Mouse (Mus musculus): ENCODE measurements at regions not wholly inside any gene's neighbourhood (a gene's known extent, or its start where the extent isn't known, plus 50 kb on each side); places are given as distances from the start of the nearest gene placed in this dataset.

DNA sequence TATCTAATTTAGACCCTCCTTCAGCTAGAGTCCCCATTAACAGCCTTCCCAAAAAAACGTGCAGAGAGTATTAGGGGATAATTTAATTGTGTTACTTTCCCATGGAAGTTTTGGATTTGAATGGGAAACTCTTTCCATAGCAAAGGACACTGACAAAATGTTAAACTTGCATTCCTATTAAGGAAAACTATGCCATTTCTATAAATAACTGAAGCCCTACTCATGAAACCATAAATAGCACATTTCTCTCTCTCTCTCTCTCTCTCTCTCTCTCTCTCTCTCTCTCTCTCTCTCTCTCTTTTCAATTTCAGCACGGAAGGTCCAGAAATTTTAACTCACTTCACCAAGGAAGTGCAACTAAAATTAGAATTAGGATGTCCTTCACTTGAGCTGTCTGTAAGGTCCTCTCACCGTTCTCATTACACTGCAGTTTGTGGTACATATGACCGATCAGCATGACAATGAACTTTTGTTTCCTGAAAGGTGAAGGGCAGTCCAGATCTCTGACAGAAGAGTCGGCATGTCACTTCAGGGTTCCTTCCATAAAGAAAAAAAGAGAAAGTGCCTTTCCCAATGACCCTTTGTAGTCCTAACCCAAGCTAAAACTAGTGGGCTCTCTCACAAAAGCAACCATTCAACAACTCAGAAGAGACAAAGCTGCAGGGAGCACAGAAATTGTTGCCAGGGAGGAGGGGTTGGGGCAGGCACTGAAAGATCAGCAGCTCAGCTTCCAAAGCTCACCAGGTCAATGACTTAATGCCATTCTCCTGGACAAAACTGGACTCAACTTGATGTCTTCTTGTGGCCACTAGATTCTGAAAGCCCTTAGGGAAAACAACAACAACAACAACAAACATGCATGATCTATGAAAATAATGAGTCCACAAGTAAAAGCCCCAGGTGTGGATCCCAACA, 696.9 kb downstream of the Diaph3 start:
- no peak for DNase-seq (ENCODE audit: low read depth, low spot score)

DNA sequence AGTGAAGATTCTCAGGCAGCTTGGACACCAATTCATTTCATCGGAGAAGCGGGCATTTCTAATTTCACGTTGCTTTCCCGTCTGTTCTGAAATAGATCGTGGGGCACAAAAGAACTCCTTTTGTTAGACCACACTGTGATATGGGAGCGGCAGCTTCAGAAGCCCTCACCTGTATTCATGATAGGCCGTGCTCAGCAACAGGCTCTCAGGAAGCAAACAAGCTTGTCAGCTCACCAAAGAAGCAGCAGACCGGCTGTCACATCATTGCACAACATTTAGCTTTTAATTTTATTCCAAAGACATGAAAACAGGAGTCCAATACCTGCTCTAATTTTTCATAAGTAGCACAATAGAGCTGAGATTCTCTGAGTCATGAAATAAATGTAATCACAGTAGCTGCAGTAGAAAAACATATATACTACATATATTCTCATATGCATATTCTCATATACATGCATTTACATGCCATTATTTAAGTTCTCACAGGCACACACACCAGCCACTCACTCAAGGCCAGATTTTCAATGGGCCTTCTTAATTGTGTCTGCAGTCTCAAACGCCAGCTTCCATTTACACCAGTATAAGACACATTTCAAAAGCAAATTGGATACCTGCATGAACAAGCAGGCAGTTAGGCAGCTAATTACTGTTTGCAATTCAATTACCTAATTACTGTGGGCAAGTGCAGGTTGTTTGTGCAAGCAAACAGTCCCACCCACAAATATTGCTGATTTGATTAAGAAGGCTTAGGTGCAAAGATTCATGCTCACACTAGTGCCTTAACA, 698.9 kb downstream of the Diaph3 start:
- no peak for DNase-seq (ENCODE audit: low read depth, low spot score)

DNA sequence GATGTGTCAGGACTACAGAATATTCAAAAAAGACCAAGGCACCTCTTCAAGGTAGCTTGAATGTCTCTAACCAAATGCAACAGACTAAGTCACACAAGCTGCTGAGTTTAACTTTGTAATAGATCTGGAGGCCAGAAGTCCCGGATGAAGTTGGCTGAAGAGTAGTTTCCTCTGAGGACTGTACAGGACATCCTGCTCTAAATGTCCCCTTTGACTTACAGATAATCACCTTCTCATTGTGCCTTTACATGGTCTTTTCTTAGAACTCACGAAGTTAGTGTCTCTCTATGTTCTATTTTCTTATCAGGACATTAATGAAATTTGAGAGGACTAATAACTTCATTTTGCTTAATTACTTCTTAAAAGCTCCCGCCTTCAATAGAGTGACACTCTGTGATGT, 703.7 kb downstream of the Diaph3 start:
- no peak for DNase-seq (ENCODE audit: low read depth, low spot score)

DNA sequence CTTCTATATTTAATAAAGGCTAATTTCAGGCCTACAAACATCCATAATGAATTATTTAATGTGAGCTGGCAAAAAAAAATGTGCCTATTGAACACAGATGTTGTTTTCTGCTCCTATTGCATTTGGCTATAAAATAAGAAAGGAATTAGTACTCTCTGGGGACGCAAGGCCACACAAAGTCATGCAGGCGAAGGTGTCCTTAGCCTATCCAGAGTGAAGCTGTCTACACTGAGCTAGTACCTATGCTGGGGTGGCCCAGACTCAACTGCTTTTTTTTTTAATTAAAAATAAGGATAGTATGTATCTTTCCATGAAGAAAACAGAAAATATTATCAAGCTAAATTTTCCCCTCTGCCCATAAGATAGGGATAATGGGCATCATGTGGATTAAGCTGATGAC, 705.7 kb downstream of the Diaph3 start:
- DNase-seq (ENCODE audit: low read depth, low spot score), result no peak

DNA sequence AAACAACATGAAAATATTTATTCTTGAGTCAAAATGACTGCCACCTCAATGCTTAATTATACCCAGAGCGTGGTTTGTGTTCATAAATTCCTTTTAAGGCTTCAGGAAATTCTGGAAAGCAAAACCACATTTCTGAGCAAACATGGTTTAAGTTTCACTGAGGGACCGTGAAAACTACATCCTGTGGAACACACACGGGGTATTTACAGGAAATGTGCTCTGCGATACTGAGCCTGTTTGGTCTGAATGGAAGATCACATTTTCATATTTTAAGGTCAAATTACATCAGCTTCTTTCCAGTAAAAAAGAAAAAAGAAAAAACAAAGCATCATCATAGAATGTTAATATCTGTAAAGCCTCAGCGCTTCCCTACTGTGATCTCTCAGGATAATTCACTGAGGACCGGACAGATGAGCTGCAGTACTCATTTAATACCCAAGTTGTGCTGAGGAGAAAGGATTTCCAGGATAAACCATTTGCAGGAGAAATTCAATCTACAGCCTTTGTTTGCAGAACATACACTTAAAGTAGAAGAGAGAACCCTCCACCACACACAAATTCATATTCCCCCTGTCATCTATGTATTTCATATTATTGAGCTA, 709.7 kb downstream of the Diaph3 start:
- no peak for DNase-seq (ENCODE audit: low read depth, low spot score)

DNA sequence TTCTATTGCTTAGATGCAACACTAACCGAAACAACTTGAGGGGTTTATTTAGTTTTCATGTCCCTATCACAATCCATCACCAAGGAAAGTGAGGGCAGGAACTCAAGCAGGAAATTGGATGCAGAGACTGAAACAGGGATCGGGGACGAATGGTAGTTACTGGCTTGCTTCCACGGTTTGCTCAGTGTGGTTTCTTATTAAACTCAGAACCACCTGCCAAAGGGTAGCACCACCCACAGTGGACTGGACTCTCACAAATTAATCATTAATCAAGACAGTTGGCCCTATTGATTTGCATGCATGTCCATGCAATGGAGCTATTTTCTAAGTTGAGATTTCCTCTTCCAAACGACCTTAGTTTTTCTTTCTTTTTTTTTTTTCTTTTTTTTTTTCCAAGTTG, 719.2 kb downstream of the Diaph3 start:
- no peak for DNase-seq (ENCODE audit: low read depth, low spot score)

DNA sequence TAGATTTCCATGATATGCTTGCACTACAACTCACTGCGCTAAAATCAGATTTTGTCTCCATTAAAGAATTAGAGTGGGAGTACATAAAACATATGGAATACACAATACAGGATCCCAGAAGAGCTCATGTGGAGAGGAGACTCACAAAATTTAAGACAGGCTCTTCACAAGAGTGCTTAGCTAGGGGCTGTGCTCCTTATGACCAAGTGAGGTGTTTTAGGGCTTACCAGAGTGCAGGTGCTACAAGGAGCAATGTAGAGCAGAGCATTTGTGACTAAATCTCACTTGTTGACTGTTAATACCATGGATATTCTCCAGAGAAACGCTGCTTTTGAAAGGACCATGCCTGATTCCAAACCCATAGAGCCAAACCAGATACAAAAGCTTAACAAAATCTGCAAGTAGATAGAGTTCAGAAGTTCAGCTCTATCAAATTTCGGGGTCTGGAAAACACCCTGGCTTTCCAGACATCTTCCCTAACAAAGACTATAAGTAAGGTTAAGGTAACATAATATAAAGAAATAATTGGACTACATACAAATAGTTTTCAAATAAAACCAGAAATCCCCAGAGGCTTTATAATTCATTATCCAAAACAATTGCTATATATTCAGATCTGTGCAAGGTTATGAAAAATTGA, 721.0 kb downstream of the Diaph3 start:
- no peak for DNase-seq (ENCODE audit: low read depth, low spot score)

DNA sequence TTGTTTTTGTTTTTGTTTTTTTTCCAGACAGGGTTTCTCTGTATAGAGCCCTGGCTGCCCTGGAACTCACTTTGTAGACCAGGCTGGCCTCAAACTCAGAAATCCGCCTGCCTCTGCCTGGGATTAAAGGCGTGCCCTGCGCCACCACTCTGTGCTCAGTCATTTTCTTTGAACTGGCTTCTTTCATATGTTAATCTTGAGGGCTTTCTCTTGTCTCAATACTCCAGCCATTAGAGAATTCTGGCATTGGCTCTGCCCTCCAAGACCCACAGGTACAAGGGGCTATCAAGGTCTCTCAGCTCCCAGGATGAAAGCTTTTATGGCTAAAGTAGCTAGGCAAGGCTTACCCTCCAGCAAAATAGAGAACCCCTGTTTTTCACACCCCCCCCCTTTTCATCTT, 744.2 kb downstream of the Diaph3 start:
- DNase-seq (ENCODE audit: low read depth, low spot score), result no peak

DNA sequence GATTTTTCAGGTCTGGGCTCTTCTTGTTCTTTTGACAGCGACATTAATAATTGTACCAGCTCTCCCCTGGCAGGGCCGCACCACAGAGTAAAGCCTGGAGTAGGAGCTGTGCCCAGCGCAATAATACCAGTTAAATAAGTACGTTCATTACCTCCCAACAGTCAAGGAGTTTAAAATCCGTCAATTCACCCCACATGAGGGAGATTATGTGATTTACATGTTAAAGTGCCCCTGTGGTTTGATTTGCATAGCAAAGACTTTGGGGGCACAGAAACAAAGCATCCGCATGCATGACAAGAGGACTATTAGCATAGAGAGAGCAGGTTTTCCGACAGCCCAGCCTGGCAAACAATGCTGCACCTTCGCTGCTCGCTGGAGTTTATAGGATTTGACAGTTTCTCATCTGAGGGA, 745.1 kb downstream of the Diaph3 start:
- no peak for DNase-seq (ENCODE audit: low read depth, low spot score)

DNA sequence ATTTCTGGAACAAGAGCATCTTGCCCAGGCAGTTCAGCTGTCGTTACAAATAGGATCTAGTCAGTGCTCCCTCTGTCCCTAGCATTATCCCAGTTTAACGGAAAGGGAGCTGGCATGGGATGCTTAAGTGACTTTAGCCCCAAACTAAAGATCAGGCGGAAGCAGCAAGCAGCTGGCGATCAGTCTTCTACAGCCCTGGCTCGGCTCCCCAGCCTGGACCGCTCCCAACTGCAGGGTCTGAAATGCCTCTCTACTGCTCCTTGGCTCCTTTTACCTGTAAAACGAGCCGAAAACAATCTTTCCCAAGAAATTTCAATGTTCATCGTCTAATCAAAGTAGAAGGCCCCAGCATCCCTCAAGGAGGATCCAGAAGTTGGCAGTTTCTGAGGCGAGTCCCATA, 745.5 kb downstream of the Diaph3 start:
- DNase-seq (ENCODE audit: low read depth, low spot score), result no peak

DNA sequence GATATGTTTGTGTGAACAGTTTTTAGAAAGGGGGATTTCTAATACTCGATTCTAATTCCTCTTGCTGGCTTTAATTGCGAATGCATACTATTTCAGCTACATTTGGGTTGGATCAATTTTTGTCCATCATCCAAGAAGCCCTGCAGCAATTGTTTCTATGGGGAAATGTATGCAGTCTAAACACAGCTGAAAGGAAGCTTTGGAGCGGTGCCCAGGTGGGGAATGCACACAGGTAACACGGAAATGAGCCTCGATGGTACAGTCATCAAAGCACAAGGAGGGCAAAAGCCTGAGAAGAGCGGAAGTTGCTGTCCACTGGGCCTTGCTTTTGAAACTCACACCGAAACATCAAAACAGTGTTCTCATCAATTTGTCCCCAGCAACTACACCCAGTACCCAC, 746.0 kb downstream of the Diaph3 start:
- no peak for DNase-seq (ENCODE audit: low read depth, low spot score)

DNA sequence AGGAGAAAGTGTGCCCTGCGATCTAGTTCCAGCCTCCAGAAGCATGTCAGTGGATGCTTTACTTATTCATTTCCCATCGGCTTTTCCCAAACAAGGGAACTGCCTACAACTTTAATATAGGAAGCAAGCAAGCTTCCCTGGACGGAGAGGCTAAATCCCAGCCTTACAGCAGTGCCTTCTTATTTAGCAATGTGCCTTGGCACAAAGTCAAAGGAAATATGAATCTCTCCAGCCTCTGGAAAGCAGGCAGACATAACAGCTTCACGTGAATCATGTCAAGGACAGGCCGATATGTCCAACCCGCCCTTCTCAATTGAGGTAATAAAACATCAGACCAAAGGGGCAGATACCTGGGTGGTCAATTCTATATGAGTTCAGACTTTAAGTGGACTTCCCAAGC, 755.9 kb downstream of the Diaph3 start:
- DNase-seq (ENCODE audit: low read depth, low spot score), result no peak

DNA sequence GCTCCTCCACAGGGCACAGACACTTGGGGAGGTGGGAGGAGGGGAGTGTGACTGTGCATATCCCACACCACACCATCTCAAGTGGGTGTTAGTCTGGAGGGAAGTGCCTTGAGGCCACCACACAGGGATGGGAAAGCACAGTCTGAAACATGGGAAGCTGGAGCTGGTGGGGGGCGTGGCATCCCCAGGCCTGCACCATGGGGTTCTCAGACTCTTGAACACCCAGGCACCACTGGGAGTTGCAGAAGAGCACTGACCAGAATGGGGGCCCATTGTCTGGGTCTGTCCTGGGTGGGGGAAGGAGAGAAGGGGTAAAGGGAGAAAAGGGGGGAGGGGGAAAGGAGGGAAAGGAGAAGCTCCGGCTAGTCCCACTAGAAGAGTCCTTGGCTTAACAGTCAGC, 776.0 kb downstream of the Diaph3 start:
- no peak for DNase-seq (ENCODE audit: low read depth, low spot score)

DNA sequence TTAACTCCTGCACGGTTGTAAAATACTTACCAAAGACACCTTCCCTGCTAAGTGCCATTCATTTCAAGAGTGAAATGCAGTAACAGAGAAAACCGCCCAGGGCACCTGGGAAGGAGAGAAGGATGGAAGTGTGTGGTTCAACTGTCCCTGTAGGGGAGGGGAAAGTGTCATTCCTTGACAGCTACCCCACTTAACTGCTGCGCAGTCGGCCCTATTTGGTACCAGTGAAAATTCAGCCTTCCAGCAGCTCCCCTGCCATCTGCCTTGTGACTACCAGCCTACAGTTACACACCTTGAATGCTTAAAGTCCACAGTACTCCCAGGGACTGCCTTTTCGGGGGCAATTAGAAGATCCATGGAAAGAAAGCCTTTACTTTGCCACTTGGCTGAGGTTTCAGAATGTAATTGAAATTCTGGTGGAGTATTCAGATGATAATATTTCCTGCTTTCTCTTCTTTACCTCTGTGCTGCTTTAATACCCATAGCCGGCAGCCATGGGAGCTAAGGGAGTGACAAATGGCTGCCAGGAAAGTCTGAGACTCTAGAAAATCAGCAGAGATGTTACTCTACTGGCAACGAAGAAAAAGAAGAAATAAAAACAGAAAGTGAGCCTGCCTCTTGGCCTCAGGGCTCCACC, 780.5 kb downstream of the Diaph3 start:
- DNase-seq (ENCODE audit: low read depth, low spot score), result no peak

DNA sequence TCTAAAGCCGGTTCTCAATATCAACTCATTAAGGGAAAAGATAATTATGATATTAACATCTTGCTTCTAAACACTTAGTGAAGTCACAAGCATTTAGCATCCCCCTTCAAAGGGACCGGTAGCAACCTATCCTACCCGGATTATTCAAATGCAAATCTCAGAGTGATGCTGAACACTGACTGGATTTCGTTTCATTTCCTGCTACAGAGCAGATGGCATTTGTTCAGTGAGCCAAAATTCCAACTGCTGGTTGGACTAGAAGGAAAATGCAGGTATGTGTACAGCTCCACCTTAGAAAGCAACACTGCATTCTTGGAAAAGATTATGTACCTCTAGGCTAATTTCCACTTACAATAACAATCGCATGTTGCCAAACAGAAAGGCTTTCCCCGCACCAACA, 782.5 kb downstream of the Diaph3 start:
- DNase-seq (ENCODE audit: low read depth, low spot score), result no peak

DNA sequence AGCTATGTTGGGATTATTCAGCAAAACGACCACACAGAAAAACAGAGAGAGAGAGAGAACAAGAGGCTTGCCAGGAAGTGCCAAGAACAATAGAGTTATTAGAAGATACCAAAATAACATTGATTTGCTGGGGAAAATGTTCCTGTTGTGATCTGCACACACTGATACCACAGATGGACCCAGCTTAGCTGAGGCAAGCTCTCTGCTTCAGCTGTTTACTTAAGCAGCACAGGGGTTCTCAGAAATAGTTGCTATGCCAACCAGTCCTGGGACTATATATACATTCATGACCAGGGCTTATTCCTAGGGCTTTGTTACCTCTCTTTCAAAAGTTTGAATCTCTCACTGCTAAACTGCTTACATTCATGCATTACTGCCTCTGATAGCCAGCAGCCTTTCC, 790.5 kb downstream of the Diaph3 start:
- no peak for DNase-seq (ENCODE audit: low read depth, low spot score)

DNA sequence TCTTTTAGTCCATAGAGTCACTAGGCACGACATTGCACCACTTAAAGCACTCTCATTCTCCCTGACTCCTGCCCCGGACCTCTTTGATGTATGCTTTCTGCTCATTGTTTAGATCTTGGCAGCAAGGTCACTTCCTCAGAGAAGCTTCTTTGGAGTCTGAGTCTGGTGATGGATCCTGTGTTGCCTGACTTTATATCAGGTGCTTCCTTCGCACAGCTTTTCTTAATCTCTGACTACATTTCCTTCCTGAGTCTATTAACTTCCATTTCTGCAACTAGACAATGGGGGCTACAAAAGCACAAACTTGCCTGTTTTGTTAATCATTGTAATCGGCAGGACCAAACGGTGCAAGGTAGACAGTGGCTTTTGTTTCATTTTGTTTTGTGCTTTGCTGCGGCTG, 802.0 kb downstream of the Diaph3 start:
- DNase-seq (ENCODE audit: low read depth, low spot score), result no peak

DNA sequence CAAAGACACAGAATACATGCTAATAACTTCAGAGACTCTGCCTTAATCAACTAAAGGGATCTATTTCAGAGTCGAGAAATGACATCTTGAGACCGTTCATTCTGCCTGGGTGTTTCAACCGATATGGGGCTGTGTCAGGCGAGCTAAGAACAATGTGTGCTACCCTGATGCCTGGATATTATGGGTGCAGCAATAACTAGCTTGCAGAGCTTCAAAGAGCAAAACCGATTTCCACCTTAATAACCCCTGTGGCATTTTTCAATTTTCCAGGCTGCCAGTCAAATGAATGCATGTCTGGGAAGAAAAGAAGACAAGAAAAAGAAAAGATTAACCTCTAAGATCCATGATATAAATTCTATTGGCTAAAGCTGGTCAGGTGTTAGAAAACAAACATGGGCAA, 804.0 kb downstream of the Diaph3 start:
- DNase-seq (ENCODE audit: low read depth, low spot score), result no peak

DNA sequence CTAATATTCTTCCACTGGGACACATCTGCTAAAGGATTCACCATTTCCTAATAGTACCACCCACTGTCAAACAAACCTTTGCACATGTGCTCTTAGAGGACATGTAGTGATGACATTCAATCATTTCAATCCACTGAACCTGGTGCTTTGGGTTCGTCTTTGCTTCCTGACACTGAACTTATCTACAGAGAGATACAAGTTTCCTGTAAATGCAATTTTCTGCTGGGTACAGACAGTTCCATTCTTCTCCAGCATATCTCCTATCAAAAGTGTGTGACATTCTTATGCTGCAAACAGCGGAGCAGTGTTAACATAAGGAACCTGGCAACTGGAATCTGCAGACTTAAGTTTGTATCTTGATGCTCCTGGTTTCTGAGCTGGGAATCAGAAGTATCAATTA, 805.8 kb downstream of the Diaph3 start:
- DNase-seq (ENCODE audit: low read depth, low spot score), result no peak

DNA sequence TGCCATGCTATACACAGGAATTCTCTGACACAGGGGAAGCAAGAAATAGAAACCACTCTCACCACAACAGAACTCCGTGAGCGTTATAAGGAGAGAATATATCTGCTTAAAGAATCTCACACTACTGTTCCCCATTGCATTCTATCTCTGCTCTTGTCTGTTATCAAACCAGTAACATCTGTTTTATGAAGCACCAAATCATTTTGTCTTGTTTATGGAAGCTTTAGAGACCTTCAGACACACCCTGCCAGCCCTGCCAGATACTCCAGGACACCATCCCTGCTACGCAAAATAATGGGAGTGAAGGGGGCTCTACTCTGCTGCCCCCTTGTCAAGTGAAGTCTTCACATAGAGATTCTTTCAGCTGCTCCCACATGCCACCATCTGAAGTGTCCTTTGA, 811.9 kb downstream of the Diaph3 start:
- no peak for DNase-seq (ENCODE audit: low read depth, low spot score)

DNA sequence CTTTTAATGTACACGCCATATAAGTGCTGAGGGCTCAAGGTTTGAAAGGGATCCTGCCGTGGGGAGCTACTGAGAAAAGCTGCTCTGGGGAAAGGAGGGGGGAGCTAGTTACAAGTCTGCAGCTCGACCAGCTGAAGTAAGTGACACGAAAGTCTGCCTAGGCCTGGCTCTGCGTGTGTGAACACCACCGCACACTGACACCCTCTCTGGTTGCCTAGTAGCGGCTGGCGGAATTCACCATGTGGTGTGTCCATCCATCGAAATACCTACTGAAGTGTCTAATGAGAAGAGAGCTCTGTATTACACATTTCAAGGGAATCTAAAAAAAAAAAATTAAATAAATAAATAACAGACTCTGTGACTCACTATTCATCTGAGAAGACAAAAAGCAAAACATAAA, 813.4 kb downstream of the Diaph3 start:
- no peak for DNase-seq (ENCODE audit: low read depth, low spot score)

DNA sequence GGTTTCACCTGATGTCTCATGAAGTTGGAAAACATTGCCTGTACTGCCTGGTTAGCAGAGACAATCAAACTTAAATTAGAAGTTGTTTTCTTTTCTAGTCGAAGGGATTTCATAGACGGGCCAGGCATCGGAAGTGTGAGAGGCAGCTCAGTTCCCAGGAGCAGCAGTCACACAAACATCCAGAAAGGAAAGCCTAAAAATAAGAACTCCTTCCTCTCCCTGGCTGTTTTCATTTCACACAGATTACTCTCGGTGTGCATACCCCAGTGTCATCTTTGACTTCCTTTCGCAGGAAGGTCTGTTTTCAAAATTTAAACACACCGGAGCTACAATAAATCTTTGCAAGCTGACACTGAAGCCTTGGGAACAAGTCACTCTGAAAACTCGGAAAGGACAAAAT, 818.7 kb downstream of the Diaph3 start:
- no peak for DNase-seq (ENCODE audit: low read depth, low spot score)

Data from embryo, embryonic 11.5 days (tissue).